Mouse (Mus musculus) heart, adult 9 months (tissue): ENCODE results near the gene Focad.
A peak's percentile ranks its signal among the peaks of the same experiment; 100 is the strongest.

ENCODE experiments used
- DNase-seq, 2 experiments: peaks; one replicate each; pipeline ENCODE4 v3.0.0; 2022; ENCODE audit warnings: low spot score in 2 of 2

Focad gene

GRCm38 (mm10) chr4:88396995-88397521 is 302.6 kb downstream of the Focad start:
- DNase-seq, result no peak

- no peak for DNase-seq
These were observed 306.0 kb downstream of the Focad start for GRCm38 (mm10) chr4:88400302-88400991.

GRCm38 (mm10) chr4:88400992-88401313 is 306.5 kb downstream of the Focad start:
- DNase-seq, result no peak

GRCm38 (mm10) chr4:88402884-88403283 is 308.5 kb downstream of the Focad start:
- DNase-seq, result no peak

GRCm38 (mm10) chr4:88406887-88407696 is 312.7 kb downstream of the Focad start:
- DNase-seq, result peak; percentile 6 to 13

GRCm38 (mm10) chr4:88409279-88409678 is 314.9 kb downstream of the Focad start:
- DNase-seq, result no peak

GRCm38 (mm10) chr4:88412331-88412730 is 317.9 kb downstream of the Focad start:
- DNase-seq, result no peak

- DNase-seq, result no peak
These were observed 320.6 kb downstream of the Focad start for GRCm38 (mm10) chr4:88415017-88415416.

- no peak for DNase-seq
These were observed 324.9 kb downstream of the Focad start for GRCm38 (mm10) chr4:88419378-88419777.

GRCm38 (mm10) chr4:88424563-88424962 is 330.1 kb downstream of the Focad start:
- DNase-seq, result no peak

- DNase-seq, result no peak
These were observed 333.3 kb downstream of the Focad start for GRCm38 (mm10) chr4:88427630-88428239.

GRCm38 (mm10) chr4:88432412-88433024 is 338.1 kb downstream of the Focad start:
- peak in 1 of 2 experiments; percentile 15 for DNase-seq

- DNase-seq, result no peak
These were observed 342.2 kb downstream of the Focad start for GRCm38 (mm10) chr4:88436593-88437165.

- no peak for DNase-seq
These were observed 342.7 kb downstream of the Focad start for GRCm38 (mm10) chr4:88437166-88437565.

- DNase-seq, result no peak
These were observed 343.5 kb downstream of the Focad start for GRCm38 (mm10) chr4:88437917-88438316.

- peak; percentile 65 to 75 for DNase-seq
These were observed 344.0 kb downstream of the Focad start, which contains the start of gene Hacd4 for GRCm38 (mm10) chr4:88438326-88438989. Gene Hacd4 (minus strand): TSS chr4:88438928.

GRCm38 (mm10) chr4:88438990-88439329 is 344.5 kb downstream of the Focad start:
- no peak for DNase-seq

GRCm38 (mm10) chr4:88439669-88440123 is 345.3 kb downstream of the Focad start:
- DNase-seq, result peak in 1 of 2 experiments; percentile 23

- no peak for DNase-seq
These were observed 346.4 kb downstream of the Focad start for GRCm38 (mm10) chr4:88440814-88441213.

- no peak for DNase-seq
These were observed 354.5 kb downstream of the Focad start for GRCm38 (mm10) chr4:88448976-88449375.
